Mouse (Mus musculus) kidney, postnatal 4 days (tissue): ENCODE results near the gene Ypel1.
A peak's percentile ranks its signal among the peaks of the same experiment; 100 is the strongest.

Experiments
- DNase-seq, 2 experiments: peaks; one replicate each; pipeline ENCODE4 v3.0.0; 2021; ENCODE audit warnings: mixed read lengths in 2 of 2

Ypel1 gene

DNA sequence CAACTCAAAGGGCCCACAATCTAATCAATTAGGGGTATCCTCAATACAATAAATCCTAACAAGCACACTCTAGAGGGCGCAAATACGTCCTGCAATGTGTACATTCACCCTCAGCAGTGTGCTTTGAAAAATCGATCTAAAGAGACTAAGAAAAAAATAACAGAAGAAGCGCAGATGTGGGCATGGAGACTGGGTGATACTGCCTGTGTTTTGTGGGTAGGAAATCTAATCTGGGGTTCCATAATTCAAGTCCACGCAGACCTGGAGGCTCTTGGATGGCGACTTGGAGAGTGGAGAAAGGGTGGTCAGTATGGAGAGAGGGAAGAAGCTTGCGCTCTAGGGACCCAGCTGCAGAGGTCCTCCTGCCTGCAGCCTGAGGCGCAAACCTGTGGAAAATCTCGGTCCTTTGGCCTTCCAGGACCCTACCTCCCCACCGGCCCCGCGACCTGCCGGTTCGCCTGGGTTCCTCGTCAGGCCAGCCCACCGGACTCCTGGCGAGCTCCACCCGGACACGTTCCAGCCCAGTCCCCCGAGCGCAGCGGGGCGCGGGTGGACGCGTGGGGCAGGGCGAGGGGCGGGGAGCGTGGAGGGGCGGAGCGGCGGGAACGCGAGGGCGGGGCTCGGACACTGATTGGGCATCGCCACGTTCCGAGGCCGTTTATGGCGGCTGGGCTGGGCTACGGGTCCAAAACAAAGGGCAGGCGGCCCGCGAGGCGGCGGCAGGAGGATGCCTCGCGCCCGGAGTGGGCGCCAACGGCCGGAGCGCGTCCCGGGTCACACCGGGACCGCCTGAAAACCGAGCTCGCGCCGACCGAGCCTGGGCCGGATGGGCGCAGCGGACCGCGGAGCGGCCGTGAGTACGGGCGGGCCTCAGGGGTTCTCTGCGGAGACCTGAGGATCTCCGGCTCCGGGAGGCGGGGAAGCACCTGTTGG lies at the start of gene Ypel1:
Gene Ypel1 (plus strand): TSS at position 186 of the 933 bp plus-strand sequence.
- peak; percentile 93 to 95 for DNase-seq

DNA sequence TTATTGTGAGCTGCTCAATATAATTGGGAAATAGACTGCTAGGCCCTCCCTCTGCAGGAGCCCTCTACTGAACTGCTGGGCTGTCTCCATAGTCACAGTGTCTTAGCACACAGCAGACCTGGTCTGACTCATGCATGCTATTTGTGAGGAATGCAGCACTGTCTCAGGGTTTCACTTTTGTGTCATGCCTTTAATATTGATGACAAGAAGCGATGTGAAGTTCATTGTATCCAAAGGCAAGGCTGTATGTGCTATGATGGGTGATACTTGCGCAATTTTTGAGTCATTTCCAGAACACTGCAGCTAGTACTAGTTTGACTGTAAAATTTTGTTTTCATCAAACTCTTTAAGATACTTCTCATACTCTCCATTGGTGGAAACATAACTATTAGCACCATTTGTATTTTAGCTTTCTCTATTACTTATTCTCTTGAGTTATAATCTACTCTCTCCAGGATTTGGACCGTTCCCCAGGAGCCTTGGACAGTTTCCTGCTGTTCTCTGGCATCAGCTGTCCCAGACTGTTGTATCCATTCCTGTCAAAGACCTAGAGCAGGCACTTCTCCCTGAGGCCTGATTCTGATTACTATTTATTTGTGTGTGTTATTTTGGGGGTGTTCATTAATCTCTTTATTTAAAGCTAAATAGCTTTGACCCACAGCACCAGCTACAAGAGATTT lies 44.9 kb upstream of the Ypel1 start:
- DNase-seq, result no peak

DNA sequence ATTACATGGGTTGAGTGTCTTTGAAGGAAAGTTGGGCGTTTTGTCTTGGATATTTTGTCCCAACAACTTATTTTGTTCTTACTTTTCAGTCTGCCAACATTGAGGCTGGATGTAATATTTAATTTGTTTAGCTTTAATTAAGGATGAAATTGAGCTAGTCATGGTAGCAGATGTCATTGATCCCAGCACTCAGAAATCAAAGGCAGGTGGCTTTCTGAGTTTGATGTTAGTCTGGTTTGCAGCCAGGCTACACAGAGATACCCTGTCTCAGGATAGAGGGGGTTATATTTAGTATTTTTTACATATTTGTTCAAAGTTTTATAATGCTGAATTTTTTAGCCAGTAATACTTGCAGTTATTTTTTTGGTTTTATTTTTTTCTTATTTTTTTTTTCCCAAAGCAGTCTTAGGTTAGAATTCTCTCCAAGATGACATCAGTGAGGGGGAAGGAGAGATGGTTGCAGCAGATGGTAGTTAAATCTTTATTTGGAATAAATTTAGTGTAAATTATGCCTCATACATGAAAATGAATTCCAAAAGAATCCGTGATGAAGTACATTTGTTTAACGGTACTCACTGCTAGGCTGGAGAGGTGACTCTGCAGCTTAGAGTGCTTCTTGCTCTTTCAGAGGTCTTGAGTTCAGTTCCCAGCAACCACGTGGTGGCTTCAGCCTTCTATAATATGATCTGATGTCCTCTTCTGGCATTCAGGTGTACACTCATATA lies 39.4 kb upstream of the Ypel1 start:
- no peak for DNase-seq

DNA sequence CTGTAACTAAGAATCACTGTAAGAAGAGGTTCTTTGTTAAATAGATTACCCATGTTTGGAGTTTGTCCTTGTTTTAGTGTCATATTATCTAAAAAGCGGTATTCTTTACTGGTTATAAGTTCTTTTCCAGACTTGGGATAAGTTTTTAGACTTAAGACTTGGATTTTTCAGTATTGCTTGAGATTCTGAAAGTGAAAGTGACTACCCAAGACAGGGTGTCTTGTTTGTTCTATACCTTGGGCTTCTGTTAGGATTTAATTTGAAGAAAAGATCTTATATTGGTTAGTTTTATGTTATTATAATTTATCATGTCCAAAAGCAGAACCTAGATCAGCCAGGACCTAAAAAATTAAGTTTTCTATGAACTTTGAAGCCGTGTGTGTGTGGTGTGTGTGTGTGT lies 35.7 kb upstream of the Ypel1 start:
- DNase-seq, result no peak

DNA sequence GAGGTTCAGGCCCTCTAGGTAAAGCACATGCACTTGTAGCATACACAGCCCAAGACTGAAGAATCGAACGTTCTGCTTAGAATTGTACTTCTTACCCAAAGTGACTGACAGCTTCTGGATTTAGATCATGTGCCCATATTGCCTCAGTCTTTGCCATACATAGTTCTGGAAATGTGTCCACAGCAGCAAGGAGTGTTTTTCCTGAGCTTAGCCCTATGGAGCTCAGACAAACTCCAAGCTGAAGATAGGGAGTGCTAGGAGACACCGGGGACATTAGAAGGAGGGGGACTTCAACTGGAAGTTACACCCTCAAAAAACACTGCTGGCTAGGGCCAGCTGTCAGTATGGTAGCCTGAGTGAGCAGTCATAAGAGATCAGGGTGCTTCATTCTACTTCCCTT lies 28.8 kb upstream of the Ypel1 start:
- DNase-seq, result no peak

DNA sequence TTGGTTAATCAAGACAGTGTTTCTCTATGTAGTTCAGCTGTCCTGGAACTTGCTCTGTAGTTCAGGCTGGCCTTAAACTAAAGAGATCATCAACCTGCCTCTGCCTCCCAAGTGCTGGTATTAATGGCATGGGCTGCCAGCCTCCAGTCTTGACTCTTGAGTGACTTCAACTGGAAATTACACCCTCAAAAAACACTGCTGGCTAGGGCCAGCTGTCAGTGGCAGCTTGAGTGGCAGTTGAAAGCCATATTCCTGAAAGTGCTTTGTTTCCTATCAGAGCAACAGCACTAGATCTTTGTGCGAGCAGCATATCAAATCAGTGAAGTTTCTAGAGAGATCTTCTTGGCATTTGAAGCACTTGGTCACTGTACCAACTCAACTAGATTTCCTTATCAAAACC lies 28.1 kb upstream of the Ypel1 start:
- no peak for DNase-seq

DNA sequence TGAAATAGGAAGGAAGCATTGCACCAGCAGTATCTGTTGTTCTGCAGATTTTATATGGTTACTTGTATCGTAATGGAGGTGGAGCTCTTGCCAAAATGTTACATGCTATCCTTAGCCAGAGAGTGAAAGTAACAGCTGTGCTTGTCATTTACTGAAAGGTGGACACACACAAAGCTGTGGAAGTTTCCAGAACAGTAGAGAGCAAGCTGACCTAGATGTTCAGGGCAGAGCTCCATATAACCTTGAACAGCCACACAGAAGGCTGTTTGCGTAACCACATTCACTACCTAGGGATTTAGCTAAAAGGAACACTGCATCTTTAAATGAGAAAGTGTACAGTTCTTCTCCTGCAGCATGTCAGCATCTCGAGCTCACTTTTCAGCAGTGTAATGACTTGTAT lies 25.2 kb upstream of the Ypel1 start:
- DNase-seq, result no peak

DNA sequence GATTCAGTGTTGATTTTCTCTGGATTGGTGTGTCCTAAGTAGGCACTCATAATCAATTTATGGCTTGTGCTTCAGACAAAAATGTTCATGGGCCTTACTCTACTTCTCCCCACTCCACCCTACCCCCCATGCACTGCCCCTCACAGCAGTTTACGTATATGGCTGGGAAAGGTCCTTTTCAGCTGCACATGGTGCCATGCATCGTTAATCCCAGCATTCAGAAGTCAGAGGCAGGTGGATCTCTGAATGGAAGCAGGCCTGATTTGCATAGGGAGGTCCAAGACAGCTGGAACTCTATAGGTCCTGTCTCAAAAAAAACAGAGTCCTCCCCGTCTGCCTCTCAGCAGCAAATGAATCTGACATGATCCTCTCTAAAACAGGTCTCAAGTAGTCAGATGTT lies 24.2 kb upstream of the Ypel1 start:
- no peak for DNase-seq

DNA sequence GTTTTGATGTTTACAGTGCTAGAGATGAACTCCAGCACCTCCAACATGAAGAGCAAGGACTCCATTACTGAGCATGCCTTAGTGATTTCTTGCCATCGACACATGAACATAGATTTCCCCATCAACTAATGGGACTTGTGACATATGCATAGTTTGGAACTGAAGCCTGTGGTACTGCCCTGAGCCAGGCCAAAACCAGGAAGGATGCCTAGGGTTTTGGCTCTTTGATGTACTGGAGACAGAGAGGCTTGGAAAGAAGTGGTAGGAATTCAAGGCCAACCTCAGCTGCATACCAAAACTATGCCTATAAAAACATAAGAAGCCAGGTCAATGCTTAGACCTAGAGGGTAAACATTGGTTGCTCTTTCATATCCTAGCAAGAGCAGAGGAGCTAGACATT lies 19.6 kb upstream of the Ypel1 start:
- no peak for DNase-seq

DNA sequence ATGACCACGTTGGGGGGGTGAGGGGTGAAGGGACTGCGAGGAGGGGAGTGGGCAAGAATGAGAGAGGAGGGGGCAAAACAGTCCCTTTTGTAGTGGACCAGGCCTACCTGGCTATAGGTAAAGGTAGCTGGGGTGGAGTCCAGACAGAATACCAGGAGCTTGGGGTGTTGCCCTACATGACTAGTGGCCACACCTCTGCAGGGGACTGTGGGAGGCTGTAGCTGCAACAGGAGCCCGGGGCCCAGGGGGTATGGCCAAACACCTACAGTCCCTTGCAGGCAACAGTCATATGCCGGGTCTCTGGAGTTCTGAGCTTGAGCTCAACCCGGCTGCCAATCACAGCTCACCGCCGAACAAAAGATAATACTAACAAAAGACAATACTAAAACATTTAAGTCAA lies 17.4 kb upstream of the Ypel1 start:
- DNase-seq, result peak in 1 of 2 experiments; percentile 17

DNA sequence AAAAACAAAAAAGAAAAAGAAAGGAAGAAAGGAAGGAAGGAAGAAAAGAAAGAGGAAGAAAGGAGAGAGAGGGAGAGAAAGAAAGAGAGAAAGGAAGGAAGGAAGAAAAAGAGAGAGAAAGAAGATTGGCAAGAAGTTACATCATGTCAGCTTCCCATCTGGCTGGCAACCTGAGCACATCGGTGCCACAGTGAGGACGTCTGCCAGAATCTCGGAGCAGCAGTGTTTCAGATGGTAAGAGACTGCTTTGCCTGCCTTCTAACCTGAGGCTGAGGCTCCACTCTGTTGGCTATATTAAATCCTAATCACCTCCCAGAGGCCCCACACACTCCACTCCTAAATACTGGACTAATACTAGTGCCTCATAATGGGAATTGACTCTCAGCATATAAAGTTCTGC lies 15.6 kb upstream of the Ypel1 start:
- DNase-seq, result no peak

DNA sequence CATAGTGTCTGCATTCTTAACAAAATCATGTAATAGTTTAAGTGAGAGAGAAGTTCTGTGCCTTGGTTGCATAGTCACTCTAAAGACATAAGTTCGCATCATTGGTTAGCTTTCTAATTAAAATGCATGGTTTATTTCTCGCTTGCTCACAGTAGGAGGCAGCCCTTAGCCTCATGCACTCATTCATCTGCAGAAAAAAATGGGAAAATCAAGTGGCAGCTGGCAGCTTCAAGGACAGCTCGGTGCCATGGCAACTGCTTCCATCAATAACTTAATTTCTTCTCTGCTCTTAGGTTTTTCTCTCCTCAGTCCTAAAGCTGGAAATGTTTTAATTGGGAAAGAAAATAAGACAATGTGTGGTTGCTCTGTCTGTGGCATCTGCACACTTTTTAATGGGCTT lies 13.9 kb upstream of the Ypel1 start:
- DNase-seq, result no peak

DNA sequence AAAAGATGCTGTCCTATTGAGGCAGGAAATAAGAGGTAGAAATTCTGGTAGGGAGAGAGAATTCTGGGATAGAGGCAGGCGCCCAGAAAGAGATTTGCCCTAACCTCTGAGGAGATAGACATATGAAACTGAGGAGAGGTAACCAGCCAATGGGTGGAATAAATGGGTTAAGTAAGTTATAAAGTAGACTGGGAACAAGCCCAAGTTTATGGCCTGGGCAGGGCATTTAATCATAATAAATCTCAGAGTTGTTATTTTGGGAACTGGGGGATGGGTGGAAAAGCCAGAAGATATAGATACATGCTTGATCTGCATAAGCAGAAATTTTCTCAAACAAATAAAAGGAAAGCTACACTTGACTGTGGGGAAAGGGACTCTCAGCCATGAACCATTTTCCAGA lies 7.2 kb upstream of the Ypel1 start:
- no peak for DNase-seq

DNA sequence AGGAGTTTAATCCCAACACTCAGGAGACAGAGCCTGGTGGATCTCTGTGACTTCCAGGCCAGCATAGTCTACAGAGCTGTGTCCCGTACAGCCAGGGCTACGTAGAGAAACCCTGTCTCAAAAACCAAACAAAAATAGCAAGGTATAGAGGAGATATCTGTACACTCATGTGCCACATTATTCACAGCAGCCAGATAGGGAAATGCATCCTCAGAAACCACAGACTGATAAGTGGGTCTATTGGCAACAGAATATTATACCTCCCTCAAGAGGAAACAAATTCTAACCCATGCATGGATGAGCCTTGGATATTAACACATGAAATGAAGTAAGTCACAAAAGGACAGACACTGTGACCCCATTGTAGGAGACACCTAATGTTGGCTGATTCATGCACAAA lies 1.9 kb upstream of the Ypel1 start:
- no peak for DNase-seq

DNA sequence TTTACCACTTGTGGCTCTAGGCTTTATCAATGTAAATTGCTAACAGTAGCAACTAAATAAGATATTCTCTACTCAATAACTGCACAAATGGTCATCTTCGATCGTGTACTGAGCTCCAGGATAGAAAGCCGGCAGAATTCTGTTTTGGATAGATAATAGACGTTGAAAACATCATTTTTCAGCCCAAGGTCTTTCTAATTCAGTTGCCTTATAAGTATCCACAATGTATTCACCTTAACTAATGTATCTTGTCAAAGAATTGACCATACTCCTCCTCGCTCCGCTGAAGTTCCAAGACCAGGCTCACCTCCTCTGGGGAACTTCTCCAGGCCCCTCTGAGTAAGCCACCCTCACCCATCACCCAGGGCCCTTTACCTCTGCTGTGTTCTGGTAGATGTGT lies 1.2 kb downstream of the Ypel1 start:
- no peak for DNase-seq

DNA sequence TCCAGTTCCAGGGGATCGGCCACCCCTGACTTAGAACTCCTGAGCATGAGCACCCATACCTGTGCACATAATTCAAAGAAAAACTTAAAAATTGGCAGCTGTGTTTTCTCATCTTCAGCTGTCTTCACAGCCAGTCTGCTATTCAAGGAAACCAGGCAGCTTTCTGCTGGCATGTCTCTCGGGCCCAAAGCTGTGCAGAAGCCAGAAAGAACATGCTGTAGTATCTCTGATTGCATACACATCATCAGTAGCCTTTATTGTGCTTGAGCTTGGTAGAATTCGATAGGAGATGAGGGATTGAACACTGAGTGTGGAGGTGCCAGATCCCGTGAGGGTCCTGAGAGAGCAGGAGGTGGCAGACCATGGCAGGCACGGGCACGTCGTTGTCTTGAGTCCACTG lies 3.5 kb downstream of the Ypel1 start:
- DNase-seq, result no peak

DNA sequence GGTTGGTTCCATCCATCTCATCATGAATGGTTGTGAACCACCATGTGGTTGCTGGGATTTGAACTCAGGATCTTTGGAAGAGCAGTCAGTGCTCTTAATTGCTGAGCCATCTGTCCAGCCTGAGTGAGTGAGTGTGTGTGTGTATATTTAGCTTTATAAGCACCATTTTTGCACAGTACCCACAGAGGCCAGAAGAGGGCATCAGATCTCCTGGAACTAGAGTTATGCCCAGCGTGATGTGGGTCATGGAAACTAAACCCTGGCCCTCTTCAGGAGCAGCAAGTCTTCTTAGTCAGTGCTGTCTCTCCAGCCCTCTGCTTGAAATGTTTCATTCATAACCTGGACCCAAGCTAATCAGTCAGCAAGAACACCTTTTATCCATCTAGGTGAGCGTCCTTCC lies 6.8 kb downstream of the Ypel1 start:
- DNase-seq, result no peak

DNA sequence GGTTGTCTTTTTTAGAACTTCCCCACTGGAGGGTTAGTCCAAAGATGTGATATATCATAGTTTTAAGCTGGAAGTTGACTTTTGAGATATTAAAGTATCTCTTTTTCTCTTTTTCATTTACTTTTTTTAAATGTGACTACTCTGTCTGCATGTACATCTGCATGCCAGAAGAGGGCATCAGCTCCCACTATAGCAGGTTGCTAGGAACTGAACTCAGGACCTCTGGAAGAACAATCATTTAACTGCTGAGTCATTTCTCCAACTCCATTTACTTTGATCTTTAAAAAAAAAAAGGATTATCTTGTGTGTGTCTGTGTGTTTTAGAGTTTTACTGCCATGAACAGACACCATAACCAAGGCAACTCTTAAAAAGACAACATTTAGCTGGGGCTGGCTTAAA lies 7.4 kb downstream of the Ypel1 start:
- DNase-seq, result no peak

DNA sequence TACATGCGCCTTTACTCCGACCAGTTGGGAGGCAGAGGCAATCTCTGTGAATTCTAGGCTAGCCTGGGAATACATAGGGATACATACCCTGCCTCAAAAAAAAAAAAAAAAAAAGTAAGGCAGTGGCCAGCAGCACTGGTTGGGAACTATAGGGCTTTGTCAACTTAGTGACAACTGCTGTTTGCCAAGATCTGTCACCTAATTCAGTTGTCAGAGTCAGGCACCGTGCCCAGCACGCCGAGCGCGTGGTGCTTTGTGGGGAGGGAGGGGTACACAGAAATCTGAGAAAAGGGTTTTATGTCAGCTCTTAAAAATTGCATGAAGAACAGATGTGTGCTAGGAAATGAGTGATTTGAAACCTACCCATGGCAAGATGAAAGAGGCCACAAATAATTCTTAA lies 8.6 kb downstream of the Ypel1 start:
- no peak for DNase-seq

DNA sequence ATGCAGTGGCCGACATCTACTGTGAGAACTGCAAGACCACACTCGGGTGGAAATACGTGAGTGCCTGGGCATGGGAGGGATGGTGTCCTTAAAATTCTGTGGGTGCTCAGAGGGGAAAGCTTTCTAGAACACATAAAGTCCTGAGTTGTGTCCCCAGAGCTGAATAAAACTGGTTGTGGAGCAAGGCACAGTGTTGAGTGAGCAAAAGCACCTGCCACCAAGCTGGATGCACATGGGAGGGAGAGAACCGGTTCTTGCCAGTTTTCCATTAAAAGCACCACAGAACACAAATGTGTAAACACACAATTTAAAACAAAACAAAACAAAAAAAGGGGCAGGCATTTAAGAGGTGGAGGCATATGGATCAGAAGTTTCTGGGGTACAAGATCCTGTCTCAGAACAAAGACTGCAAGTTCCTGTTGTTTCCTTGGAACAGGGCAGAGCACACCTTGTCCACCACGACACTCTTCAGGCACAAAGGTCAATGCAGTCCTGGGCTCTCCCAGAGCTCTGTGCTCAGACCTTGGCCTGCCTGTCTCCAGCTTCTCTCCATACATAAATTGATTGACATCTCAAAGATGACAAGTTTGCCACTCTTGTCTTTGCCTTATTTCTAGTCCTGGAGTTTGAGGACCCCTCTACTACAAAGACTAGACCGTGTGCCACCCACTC lies 12.8 kb downstream of the Ypel1 start:
- DNase-seq, result no peak

DNA sequence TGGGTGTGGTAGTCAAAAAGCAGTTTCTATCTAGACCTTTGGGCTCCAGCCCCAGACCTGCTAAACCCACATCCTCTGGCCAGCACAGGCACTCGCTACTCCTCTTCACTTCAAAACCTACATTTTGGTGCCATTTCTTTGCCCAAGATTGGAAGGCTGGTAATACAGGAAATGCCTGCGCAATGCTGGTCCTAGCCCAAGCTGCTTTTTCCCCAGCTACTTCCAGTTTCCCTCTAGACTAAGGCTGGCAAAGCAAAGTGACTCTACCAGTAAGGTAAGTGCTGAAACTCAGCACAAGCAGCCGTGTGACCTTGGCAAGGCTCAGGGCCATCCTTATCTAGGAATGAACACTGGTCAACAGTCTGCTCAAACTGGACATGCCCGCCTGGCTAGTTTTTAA lies 16.1 kb downstream of the Ypel1 start:
- DNase-seq, result no peak

DNA sequence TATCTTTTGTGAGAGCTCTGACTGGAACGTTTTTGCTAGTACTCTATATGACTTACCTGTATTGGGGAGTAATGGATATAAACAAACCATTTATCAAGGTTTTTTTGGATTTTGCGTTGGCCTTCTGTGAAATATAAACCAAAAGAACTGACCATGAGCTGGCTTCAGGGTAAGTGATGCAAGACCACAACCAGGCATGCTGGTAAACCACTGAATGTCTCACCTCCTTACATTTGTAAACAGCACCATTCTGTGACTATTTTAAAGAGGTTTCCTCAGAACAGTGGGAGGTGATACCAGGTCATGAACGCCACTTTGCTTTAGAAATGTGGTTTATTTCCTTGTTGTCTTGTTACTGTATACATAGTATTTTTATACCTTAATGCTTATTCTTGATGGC lies 16.7 kb downstream of the Ypel1 start:
- DNase-seq, result no peak

DNA sequence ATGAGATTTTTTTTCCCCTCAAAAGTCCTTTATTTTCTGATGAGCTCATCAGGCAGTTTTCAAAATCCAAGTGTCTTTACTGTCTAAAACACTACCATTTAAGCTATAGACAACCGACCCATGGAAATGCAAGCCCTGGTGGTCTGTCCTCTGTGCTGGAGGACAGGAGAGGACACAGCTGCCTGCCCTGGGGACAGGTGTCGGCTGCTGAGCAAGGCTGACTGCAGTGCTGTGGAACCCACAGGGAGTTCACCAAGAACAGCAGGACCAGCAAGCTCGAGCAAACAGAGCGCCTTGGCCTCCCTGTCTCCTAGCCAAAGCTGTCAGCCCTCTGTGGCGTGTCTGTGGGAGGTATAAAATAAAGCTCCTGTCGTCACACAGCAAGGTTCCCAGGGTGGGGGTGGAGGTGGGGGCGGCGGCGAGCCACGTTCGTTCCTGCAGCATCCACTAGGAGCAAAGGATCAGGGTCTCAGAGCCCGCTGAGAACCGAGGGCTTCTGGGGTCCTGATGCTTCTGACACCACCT lies 17.2 kb downstream of the Ypel1 start:
- DNase-seq, result no peak
